Mouse (Mus musculus) hindbrain, embryonic 15.5 days (tissue): Measurements from ENCODE around the gene Col19a1. TPM values are rescaled to one million over a fixed set of nuclear protein-coding genes. Genes with fewer than 3 reads are reported as not detected.

Experiments
- ATAC-seq: fragments of 200-750 bp; cut with Nextera tagmentation; 2 replicates; pipeline ENCODE4 v1.8.0; 2017; ENCODE audit warnings: low read depth, moderate number of reproducible peaks, moderate TSS enrichment; ENCODE audit not compliant: low FRiP score
- H3K27ac ChIP-seq: fragments of 300-500 bp; sonication (generic); replicated peaks from 2 replicates; pipeline ENCODE4 v1.5.1; 2015; ENCODE audit warnings: mild to moderate bottlenecking, inconsistent platforms
- H3K27me3 ChIP-seq: fragments of 300-500 bp; sonication (generic); 2 replicates; pipeline ENCODE4 v1.6.1; 2015; ENCODE audit warnings: control low read depth, inconsistent platforms
- H3K36me3 ChIP-seq: fragments of 300-500 bp; sonication (generic); 2 replicates; pipeline ENCODE4 v1.6.1; 2015; ENCODE audit warnings: control low read depth, inconsistent platforms
- H3K4me1 ChIP-seq: fragments of 300-500 bp; sonication (generic); replicated peaks from 2 replicates; pipeline ENCODE4 v1.6.1; 2015; ENCODE audit warnings: control low read depth, inconsistent platforms
- H3K4me2 ChIP-seq: fragments of 300-500 bp; sonication (generic); 2 replicates; pipeline ENCODE4 v1.6.1; 2015; ENCODE audit warnings: moderate library complexity, mild to moderate bottlenecking, inconsistent platforms
- H3K4me3 ChIP-seq: fragments of 300-500 bp; sonication (generic); 2 replicates; pipeline ENCODE4 v1.5.1; 2015; ENCODE audit warnings: mild to moderate bottlenecking, inconsistent platforms
- H3K9ac ChIP-seq: fragments of 300-500 bp; sonication (generic); 2 replicates; pipeline ENCODE4 v1.6.1; 2015; ENCODE audit warnings: inconsistent platforms
- H3K9me3 ChIP-seq: fragments of 300-500 bp; sonication (generic); 2 replicates; pipeline ENCODE4 v1.6.1; 2016; ENCODE audit warnings: control low read depth, inconsistent platforms
- WGBS: fragments of 180-500 bp; shearing (Covaris S2); methylation state at CpG from one replicate; pipeline ENCODE4 v1.1.7; 2015; 5-methylcytosine and 5-hydroxymethylcytosine counted together
- polyA plus RNA-seq: library from polyadenylated mRNA; unstranded; fragments of >200 nt; fragmentation: Nextera tagmentation; extraction: Ambion mirVana; gene quantifications from 2 replicates; pipeline ENCODE4 v1.2.1, GENCODE M21; 2015

Col19a1 gene
- polyA plus RNA-seq, 1 experiment from 2014 or later, result 2.3 TPM

GRCm38 (mm10) chr1:24240039-24240691 lies 347.1 kb downstream of the Col19a1 start:
- H3K27me3 ChIP-seq, result 0 out of 2 replicates have a peak, but pooled peaks cover 4% of the 10 kb centered on the region
- H3K9ac ChIP-seq, result no peak overlapping the region
- no peaks in the 10 kb centered on the region for H3K9me3 ChIP-seq
- no peaks in the 10 kb centered on the region for H3K36me3 ChIP-seq
- WGBS, result 26% methylated on average over 8 of the region's 8 CpGs
- no peak for ATAC-seq
- H3K27ac ChIP-seq, result no peak overlapping the region
- no peak overlapping the region for H3K4me3 ChIP-seq
- no peaks in the 10 kb centered on the region for H3K4me1 ChIP-seq
- H3K4me2 ChIP-seq, result no peak overlapping the region

DNA sequence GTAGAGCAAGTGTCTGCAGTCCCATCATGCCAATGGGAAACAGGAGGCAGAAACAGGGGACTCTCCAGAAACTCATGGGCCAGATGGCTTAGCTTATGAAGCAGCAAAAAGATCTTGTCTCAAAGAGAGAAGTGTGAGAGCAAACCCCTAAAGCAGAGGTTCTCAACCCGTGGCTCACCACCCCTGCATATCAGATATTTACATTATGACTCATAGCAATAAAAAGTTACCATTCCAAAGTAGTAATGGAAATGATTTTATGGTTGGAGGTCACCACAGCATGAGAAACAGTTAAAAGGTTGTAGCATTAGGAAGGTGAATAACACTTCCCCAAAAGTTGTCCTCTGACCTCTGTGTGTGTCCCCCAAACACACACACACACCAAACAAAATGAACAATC lies 350.9 kb downstream of the Col19a1 start:
- WGBS, result 81% methylated on average over 1 of the region's 1 CpGs
- no peak for ATAC-seq

DNA sequence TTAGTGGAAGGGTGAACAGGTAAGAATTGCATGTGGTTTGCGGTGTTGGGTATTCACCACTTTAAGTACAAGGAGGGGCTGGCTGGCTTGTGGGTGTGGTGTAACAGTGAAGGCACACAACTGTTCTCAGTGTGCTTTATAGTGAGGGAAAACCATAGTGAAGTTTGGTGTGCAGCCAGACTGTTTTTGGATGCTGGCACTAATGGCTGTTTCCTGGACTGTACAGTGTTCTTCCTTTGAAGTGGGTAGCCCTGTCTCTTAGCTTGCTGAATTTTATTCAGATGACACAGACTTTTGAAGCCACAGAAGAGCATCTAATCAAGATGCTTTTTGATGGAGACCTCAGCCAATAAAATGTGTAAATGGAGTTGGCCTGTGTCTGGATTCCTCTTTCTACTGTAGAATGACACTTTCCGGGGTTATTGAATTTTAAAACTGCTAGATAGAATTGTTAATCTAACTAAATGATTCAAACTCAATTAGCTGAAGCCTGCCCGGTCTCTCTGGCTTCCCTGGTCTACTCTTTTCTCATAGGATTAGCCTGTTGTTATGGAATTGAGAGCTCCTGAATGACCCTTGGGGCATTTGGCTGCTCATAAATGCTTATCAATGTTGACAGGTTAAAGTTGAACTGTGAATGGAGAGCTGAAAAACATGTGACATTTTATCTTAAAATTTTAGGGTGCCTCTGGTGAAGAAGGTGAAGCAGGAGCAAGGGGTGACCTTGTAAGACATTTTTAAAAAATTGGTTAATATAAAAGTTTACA lies 355.6 kb downstream of the Col19a1 start:
- Histone ChIP-seq H3K36me3 (no peaks in the 10 kb centered on the region), H3K4me3 (no peak overlapping the region), H3K27me3 (no peaks in the 10 kb centered on the region), H3K4me1 (no peaks in the 10 kb centered on the region), H3K4me2 (no peak overlapping the region), H3K27ac (no peak overlapping the region), H3K9ac (no peak overlapping the region), H3K9me3 (no peaks in the 10 kb centered on the region)
- peak; percentile 39; the same call in 1 of the 2 replicates for ATAC-seq
- 66% methylated on average over 3 of the region's 3 CpGs for WGBS

More for the DNA sequence above, 350.9 kb downstream of the Col19a1 start:
- Histone ChIP-seq H3K36me3 (no peaks in the 10 kb centered on the region), H3K9me3 (no peaks in the 10 kb centered on the region), H3K4me1 (no peaks in the 10 kb centered on the region), H3K4me2 (no peak overlapping the region), H3K27me3 (no peaks in the 10 kb centered on the region), H3K9ac (no peak overlapping the region), H3K4me3 (no peak overlapping the region), H3K27ac (no peak overlapping the region)

- Histone ChIP-seq H3K4me3 (no peak overlapping the region), H3K4me2 (no peak overlapping the region)
These were observed 356.8 kb downstream of the Col19a1 start for GRCm38 (mm10) chr1:24230428-24230827.

GRCm38 (mm10) chr1:24229552-24229951 lies 357.7 kb downstream of the Col19a1 start:
- no peak overlapping the region for H3K27ac ChIP-seq
- no peak overlapping the region for H3K4me3 ChIP-seq
- 79% methylated on average over 1 of the region's 1 CpGs for WGBS
- no peaks in the 10 kb centered on the region for H3K27me3 ChIP-seq
- H3K4me1 ChIP-seq, result 0 out of 2 replicates have a peak, but pooled peaks cover 4% of the 10 kb centered on the region
- no peak overlapping the region for H3K9ac ChIP-seq
- no peaks in the 10 kb centered on the region for H3K36me3 ChIP-seq
- no peak for ATAC-seq
- H3K9me3 ChIP-seq, result no peaks in the 10 kb centered on the region
- H3K4me2 ChIP-seq, result no peak overlapping the region

More at GRCm38 (mm10) chr1:24230428-24230827, 356.8 kb downstream of the Col19a1 start:
- Histone ChIP-seq H3K9me3 (no peaks in the 10 kb centered on the region), H3K36me3 (no peaks in the 10 kb centered on the region), H3K27me3 (no peaks in the 10 kb centered on the region), H3K27ac (no peak overlapping the region), H3K4me1 (0 out of 2 replicates have a peak, but pooled peaks cover 4% of the 10 kb centered on the region), H3K9ac (no peak overlapping the region)
- peak; percentile 79 for ATAC-seq
- 34% methylated on average over 8 of the region's 8 CpGs for WGBS

DNA sequence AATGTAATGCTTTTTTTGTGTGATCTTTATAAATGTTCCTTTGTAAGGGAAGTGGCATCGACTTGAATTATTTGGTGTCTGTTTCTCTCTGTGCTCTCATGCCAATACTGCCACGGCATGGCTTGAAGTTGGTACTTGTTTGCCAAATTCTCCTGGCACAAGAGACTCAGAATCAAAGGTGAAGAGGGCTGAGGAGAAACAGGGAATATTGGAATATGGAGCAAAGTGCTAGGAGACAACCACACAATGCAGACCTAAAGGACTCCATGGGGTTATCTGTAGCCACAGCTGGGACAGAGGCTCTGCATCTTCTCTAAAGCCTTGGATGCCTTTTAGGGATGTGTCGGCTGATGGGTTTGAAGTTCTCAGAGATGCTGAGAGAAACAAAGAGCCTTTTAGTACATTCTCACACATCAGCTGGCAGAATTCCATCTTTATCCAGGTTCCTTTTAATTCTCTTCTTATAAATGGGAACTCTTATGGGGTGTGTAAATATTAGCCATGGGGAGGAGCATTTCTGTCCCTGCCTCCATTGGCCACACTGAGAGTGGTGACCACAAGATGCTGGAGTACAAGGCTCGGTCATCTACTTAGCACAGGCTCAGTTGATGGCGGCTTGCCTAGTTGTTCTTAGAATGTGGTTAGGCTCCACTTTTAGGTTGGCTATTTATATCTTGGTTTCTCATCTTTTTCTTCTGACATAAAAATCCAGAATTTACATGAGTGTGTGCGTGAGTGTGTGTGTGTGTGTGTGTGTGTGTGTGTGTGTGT lies 360.1 kb downstream of the Col19a1 start:
- no peaks in the 10 kb centered on the region for H3K27me3 ChIP-seq
- no peaks in the 10 kb centered on the region for H3K9me3 ChIP-seq
- no peak overlapping the region for H3K9ac ChIP-seq
- H3K36me3 ChIP-seq, result no peaks in the 10 kb centered on the region
- H3K4me3 ChIP-seq, result no peak overlapping the region
- H3K4me1 ChIP-seq, result 0 out of 2 replicates have a peak, but pooled peaks cover 4% of the 10 kb centered on the region
- 72% methylated on average over 6 of the region's 6 CpGs for WGBS
- ATAC-seq, result no peak
- H3K4me2 ChIP-seq, result no peak overlapping the region
- H3K27ac ChIP-seq, result no peak overlapping the region

DNA sequence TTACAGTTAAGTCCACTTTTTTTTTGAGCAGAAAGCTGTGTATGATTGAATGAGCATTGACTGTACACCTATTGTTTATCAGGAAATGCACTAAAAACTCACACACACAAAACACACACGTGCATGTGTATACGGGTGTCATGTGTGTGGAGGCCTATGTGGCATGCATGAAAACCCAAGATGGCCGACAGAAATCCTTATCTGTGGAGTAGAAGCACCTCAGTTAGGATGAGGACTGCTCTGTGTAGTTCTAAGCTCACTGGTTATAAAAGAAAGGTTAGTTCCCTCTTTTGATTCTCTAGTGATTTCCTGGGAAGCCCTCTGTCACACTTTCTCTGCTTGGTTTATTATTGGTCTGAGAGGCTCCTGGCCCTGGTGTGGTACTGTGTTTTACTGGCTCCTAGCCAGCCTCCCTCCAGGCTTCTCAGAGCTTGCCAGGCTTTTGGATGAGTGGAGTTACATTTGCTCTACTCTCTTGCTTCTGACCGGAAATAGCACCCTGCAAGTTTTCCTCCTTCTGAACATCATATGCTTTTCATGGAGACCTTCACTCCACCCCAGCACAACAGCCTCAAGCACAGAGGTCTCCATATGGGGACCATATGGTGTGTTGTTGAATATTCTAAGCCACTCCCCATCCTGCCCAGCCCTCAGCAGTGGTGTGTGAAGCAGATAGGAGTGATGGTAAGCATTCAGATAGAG lies 361.3 kb downstream of the Col19a1 start:
- H3K9ac ChIP-seq, result no peak overlapping the region
- peak overlapping the region; percentile 58; the same call in 1 of the 2 replicates for H3K27ac ChIP-seq

DNA sequence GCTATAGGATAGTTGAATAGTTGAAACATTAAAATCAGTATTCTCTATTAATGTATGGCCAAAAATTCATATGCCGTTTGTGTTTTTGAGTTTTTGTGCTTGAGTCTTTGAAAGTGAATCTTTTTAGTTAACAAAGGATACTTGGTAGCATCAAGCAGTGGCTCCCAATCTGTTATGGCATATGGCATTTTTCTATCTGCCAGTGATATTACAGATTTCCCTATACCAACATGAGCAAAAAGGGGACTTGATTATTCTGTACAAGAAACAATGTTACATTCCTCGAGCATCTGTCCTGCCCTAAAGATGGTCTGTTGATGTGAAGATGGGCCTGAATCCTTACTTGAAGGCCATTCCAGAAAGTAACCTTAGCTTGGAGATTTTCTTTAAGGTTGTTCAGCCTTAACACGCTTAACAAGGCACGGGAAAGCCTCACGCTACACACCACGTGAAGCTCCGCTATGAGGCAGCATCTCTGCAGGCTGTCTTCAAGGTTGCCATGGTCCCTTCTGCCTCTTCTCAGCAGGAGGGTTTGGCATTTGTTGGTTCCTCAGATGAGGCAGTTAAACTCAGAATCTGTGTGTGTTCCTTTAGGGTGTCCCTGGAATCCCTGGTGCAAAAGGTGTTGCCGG lies 364.2 kb downstream of the Col19a1 start:
- WGBS, result 65% methylated on average over 8 of the region's 8 CpGs
- Histone ChIP-seq H3K27me3 (no peaks in the 10 kb centered on the region), H3K4me2 (no peak overlapping the region), H3K9me3 (no peaks in the 10 kb centered on the region), H3K36me3 (no peaks in the 10 kb centered on the region), H3K27ac (no peak overlapping the region; the same call in 1 of the 2 replicates), H3K4me1 (peaks cover 9% of the 10 kb centered on the region), H3K9ac (no peak overlapping the region), H3K4me3 (no peak overlapping the region)
- no peak for ATAC-seq

More for the DNA sequence above, 361.3 kb downstream of the Col19a1 start:
- H3K9me3 ChIP-seq, result no peaks in the 10 kb centered on the region
- peak; percentile 84 for ATAC-seq
- no peaks in the 10 kb centered on the region for H3K27me3 ChIP-seq
- 71% methylated on average over 4 of the region's 4 CpGs for WGBS
- no peaks in the 10 kb centered on the region for H3K36me3 ChIP-seq
- H3K4me3 ChIP-seq, result no peak overlapping the region
- no peak overlapping the region for H3K4me2 ChIP-seq
- 0 out of 2 replicates have a peak, but pooled peaks cover 4% of the 10 kb centered on the region for H3K4me1 ChIP-seq

DNA sequence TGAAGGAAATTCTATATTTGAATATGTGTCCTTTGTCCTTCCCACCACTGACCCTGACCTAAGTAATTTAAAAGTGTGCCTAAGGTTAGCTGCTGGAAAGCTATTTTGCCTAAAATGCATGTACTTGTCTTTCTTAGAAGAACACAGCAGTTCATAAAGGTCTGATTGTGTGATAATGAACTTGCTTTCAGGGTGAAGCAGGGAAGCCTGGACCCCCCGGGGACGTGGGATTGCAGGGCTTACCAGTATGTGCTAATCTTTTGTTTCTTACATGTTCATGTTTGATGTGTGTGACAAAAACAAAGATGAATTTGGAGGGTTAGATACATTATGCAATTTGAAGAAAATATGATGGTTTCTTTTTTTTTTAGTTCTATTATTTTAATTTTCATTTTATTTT lies 365.0 kb downstream of the Col19a1 start:
- no peaks in the 10 kb centered on the region for H3K36me3 ChIP-seq
- WGBS, result 79% methylated on average over 2 of the region's 2 CpGs
- H3K27me3 ChIP-seq, result no peaks in the 10 kb centered on the region
- no peak overlapping the region for H3K4me3 ChIP-seq
- no peak overlapping the region for H3K9ac ChIP-seq
- ATAC-seq, result no peak
- no peaks in the 10 kb centered on the region for H3K9me3 ChIP-seq
- H3K4me1 ChIP-seq, result peaks cover 9% of the 10 kb centered on the region
- H3K27ac ChIP-seq, result no peak overlapping the region
- H3K4me2 ChIP-seq, result no peak overlapping the region

DNA sequence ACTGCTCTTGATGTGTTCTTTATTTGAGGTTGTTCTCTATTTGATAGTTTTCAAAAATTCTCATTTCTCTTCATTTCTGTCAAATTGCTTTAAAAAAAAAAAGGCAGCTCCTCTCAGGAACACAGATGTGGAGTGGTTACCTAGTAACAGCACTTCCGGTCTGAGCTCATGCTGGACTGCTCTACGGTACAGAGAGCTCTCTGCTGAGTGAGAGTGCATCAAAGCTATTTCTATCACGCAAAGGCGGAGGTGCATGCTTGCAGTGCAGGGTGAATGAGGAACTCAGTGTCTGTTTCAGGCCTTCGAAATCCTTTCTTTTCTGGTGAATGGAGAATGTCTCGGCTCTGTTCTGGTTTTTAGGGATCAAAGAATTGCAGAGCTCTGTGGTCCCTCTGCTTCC lies 368.2 kb downstream of the Col19a1 start:
- Histone ChIP-seq H3K4me2 (0 out of 2 replicates have a peak overlapping the region, but pooled peaks have one; percentile 13), H3K27ac (0 out of 2 replicates have a peak overlapping the region, but pooled peaks have one; percentile 9), H3K27me3 (no peaks in the 10 kb centered on the region), H3K9me3 (no peaks in the 10 kb centered on the region), H3K36me3 (no peaks in the 10 kb centered on the region), H3K4me1 (peaks cover 5% of the 10 kb centered on the region), H3K9ac (no peak overlapping the region), H3K4me3 (no peak overlapping the region)
- peak; percentile 83; the same call in 1 of the 2 replicates for ATAC-seq
- 26% methylated on average over 6 of the region's 6 CpGs for WGBS
